Mouse (Mus musculus): ENCODE measurements around the gene Pknox2. TPM values are rescaled to one million over a fixed set of nuclear protein-coding genes. Genes with fewer than 3 reads are reported as not detected.

The Pknox2 gene
- 10 to 100 TPM; 51.8 to 54.2 TPM for total RNA-seq (2021)

- intact Hi-C loops (cut with DNase I) = loop anchor here (5.0 kb wide), 1 partner anchor 175 kb away; no protein-coding TSS in a partner anchor
Measured at GRCm38 (mm10) chr9:37147359-37147685, at the start of gene Pknox2. TSS of gene Pknox2 (minus strand) at chr9:37147407.

DNA sequence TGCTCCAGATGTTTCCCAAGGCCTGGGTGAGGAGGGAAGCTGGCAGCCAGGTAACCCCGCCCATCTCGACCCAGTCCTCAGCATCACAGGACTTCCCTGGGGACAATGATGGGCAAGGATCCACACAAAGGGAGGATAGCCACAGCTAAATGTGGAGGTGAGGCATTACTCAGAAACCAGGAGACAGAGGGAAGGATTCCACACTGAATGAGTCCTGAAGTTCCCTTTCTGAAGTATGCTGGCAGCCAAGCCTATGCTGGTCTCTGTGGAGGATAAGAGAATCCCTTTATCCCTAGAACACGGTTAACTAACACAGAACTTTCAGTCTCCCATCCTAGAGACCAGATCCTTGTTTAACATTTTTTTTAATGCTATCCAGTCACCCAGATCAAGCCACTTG is 40.8 kb upstream of the Pknox2 start:
- intact Hi-C loops (cut with DNase I) = no loop called here
- DNase-seq = no peak

More at GRCm38 (mm10) chr9:37147359-37147685, at the start of gene Pknox2:
- peak; percentile 90 for DNase-seq

GRCm38 (mm10) chr9:37187407-37187806 is 40.2 kb upstream of the Pknox2 start:
- intact Hi-C loops (cut with DNase I) = no loop called here
- DNase-seq = no peak

- intact Hi-C loops (cut with DNase I) = no loop called here
- no peak for DNase-seq
Measured at GRCm38 (mm10) chr9:37183176-37183575, 36.0 kb upstream of the Pknox2 start.

DNA sequence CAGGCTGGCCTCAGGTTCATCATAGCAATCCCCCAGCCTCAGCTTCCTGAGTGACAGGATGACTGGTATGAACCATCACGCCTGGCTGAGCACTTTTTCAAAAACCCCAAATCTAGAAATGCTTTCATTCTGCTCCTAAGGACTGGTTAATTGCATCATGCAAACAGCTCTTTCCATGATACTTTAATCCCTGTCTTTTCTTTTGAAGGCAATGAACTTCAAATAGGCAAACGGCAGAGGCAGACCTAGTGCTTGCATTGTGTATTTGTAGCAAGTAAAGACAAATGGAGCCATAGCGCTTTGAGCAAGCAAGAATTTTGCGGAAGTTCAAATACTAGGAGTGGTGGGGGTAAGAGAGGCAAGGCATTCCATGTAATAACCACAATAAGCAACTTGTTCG is 34.4 kb upstream of the Pknox2 start:
- DNase-seq = no peak
- intact Hi-C loops (cut with DNase I) = no loop called here

GRCm38 (mm10) chr9:37179596-37179995 is 32.4 kb upstream of the Pknox2 start:
- DNase-seq = no peak
- intact Hi-C loops (cut with DNase I) = loop anchor here (5.0 kb wide), 1 partner anchor 43 kb away; no protein-coding TSS in a partner anchor

DNA sequence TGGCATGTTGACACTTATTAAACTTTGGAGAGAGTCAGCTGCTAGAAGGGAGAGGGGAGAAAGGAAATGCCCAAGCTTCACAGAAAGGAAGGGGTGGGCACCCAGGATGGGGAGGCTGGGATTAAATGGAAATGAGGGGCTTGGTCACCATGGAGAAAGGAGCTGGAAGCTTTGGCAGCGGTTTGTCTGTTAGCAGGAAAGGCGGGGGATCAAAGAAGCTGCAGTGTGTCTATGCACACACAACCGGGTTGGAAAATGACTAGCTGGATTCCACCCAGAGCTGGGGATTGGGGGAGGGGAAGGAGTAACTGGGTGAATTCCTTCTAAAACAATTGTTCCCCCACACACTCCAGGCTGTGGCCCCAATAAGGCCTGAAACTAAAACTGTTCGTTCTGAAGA is 31.7 kb upstream of the Pknox2 start:
- intact Hi-C loops (cut with DNase I) = loop anchor here (5.0 kb wide), 1 partner anchor 43 kb away; no protein-coding TSS in a partner anchor
- peak; percentile 51 for DNase-seq

- no peak for DNase-seq
- intact Hi-C loops (cut with DNase I) = loop anchor here (5.0 kb wide), 1 partner anchor 45 kb away; no protein-coding TSS in a partner anchor
Measured at GRCm38 (mm10) chr9:37177551-37177950, 30.3 kb upstream of the Pknox2 start.

- peak; percentile 77 for DNase-seq
- intact Hi-C loops (cut with DNase I) = loop anchor here (5.0 kb wide), 1 partner anchor 45 kb away; no protein-coding TSS in a partner anchor
Measured at GRCm38 (mm10) chr9:37177107-37177506, 29.9 kb upstream of the Pknox2 start.

GRCm38 (mm10) chr9:37176002-37176401 is 28.8 kb upstream of the Pknox2 start:
- intact Hi-C loops (cut with DNase I) = loop anchor here (5.0 kb wide), 1 partner anchor 46 kb away; no protein-coding TSS in a partner anchor
- peak; percentile 34 for DNase-seq

DNA sequence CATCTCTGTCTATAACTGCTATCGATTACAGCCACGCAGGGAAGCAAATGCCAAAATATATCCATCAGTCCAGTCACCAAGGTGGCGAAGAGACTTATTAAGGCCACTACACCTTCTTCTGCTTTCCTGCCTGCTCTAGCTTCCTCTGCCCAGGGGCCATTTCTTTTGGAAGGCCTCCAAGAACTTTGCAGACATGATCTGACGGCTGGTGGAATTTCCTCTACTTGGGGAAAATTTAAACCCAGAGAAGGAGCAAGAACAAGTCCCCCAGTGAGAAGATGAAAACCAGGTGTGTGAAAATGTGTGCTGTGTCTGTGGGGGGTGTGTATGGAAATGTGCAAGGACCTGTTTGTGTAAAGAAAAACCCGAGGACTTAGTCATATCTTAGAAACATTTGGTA is 26.2 kb upstream of the Pknox2 start:
- intact Hi-C loops (cut with DNase I) = no loop called here
- DNase-seq = no peak

- DNase-seq = no peak
- intact Hi-C loops (cut with DNase I) = no loop called here
Measured at GRCm38 (mm10) chr9:37166899-37167298, 19.7 kb upstream of the Pknox2 start.

- intact Hi-C loops (cut with DNase I) = no loop called here
- DNase-seq = no peak
Measured at GRCm38 (mm10) chr9:37160686-37161085, 13.5 kb upstream of the Pknox2 start.

GRCm38 (mm10) chr9:37147886-37148285 is 679 bp upstream of the Pknox2 start:
- no peak for DNase-seq
- intact Hi-C loops (cut with DNase I) = loop anchor here (5.0 kb wide), 1 partner anchor 176 kb away; no protein-coding TSS in a partner anchor

- peak; percentile 70 for DNase-seq
- intact Hi-C loops (cut with DNase I) = loop anchor here (5.0 kb wide), 1 partner anchor 174 kb away; no protein-coding TSS in a partner anchor
Measured at GRCm38 (mm10) chr9:37146603-37147358, 426 bp downstream of the Pknox2 start.

GRCm38 (mm10) chr9:37146353-37146602 is 929 bp downstream of the Pknox2 start:
- intact Hi-C loops (cut with DNase I) = loop anchor here (5.0 kb wide), 1 partner anchor 174 kb away; no protein-coding TSS in a partner anchor
- no peak for DNase-seq

GRCm38 (mm10) chr9:37145616-37146352 is 1.4 kb downstream of the Pknox2 start:
- DNase-seq = peak; percentile 46
- intact Hi-C loops (cut with DNase I) = loop anchor here (5.0 kb wide), 1 partner anchor 173 kb away; no protein-coding TSS in a partner anchor

GRCm38 (mm10) chr9:37145151-37145615 is 2.0 kb downstream of the Pknox2 start:
- DNase-seq = peak; percentile 40
- intact Hi-C loops (cut with DNase I) = loop anchor here (5.0 kb wide), 1 partner anchor 173 kb away; no protein-coding TSS in a partner anchor

DNA sequence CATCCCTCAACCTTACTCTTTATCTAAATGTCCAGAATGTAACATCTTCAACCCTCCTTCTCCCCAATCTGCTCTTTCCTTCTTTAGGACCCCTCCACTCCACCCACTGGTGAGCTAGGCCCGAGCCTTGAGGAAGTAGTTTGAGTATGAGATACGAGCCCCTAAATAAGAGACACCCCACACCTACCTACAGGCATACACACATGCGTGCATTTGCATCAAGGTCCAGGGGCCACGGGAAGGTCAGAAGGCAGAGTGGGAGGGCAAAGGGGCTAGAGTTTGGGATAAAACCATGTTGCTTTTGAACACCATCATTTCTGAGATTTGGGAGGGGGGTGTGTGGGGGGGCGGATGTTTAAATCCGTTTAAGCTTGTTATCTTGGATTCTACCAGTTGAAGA is 2.5 kb downstream of the Pknox2 start:
- intact Hi-C loops (cut with DNase I) = loop anchor here (5.0 kb wide), 2 partner anchors 172 to 242 kb away; no protein-coding TSS in a partner anchor
- DNase-seq = no peak

GRCm38 (mm10) chr9:37144251-37144650 is 3.0 kb downstream of the Pknox2 start:
- intact Hi-C loops (cut with DNase I) = loop anchor here (5.0 kb wide), 1 partner anchor 242 kb away; no protein-coding TSS in a partner anchor
- DNase-seq = peak; percentile 43
